Mouse (Mus musculus) liver, embryonic 14.5 days (tissue): ENCODE measurements around the gene Wdr5. TPM values are rescaled to one million over a fixed set of nuclear protein-coding genes. Genes with fewer than 3 reads are reported as not detected.

Source experiments
- ATAC-seq: fragments of 200-750 bp; cut with Nextera tagmentation; 2 replicates; pipeline ENCODE4 v1.8.0; 2017; ENCODE audit warnings: moderate number of reproducible peaks, mild to moderate bottlenecking, moderate library complexity; ENCODE audit not compliant: insufficient read depth
- DNase-seq, 3 experiments: peaks; one replicate each; pipeline ENCODE4 v3.0.0-alpha.2; 2012 to 2013; ENCODE audit warnings: low read depth in 3 of 3, low spot score in 3 of 3
- H3K27ac ChIP-seq: fragments of 300-500 bp; sonication (generic); 2 replicates; pipeline ENCODE4 v1.5.1; 2014; ENCODE audit warnings: moderate library complexity, mild to moderate bottlenecking, control low read depth, inconsistent platforms
- H3K27me3 ChIP-seq: fragments of 300-500 bp; sonication (generic); 2 replicates; pipeline ENCODE4 v1.6.1; 2014; ENCODE audit warnings: mild to moderate bottlenecking, low read length, moderate library complexity; ENCODE audit not compliant: control insufficient read depth, insufficient read depth
- H3K36me3 ChIP-seq: fragments of 300-500 bp; sonication (generic); replicated peaks from 2 replicates; pipeline ENCODE4 v1.6.1; 2014; ENCODE audit warnings: low read depth; ENCODE audit not compliant: control insufficient read depth, insufficient read depth
- H3K4me1 ChIP-seq, 2 experiments: fragments of 200-500 bp in 1 of 2; fragments of 300-500 bp in 1 of 2; sonication (generic) in 1 of 2; replicated peaks; 2 replicates each; pipeline ENCODE4 v1.6.1; 2012 to 2014; ENCODE audit warnings: antibody characterized with exemption in 1 of 2, inconsistent platforms in 1 of 2, low read length in 1 of 2; ENCODE audit not compliant: control insufficient read depth in 2 of 2, insufficient read depth in 2 of 2
- H3K4me2 ChIP-seq: fragments of 300-500 bp; sonication (generic); 2 replicates; pipeline ENCODE4 v1.6.1; 2014; ENCODE audit warnings: low read depth, mild to moderate bottlenecking, control low read depth, moderate library complexity
- H3K4me3 ChIP-seq, 2 experiments: fragments of 200-500 bp in 1 of 2; fragments of 300-500 bp in 1 of 2; sonication (generic) in 1 of 2; 2 replicates each; pipeline ENCODE4 v1.5.1; 2012 to 2014; ENCODE audit warnings: low read depth in 2 of 2, low read length in 2 of 2, mild to moderate bottlenecking in 2 of 2, control low read depth in 1 of 2, inconsistent platforms in 1 of 2, moderate library complexity in 1 of 2; ENCODE audit not compliant: insufficient read depth in 1 of 2
- H3K9ac ChIP-seq: fragments of 300-500 bp; sonication (generic); replicated peaks from 2 replicates; pipeline ENCODE4 v1.6.1; 2014; ENCODE audit warnings: mild to moderate bottlenecking, control low read depth, moderate library complexity
- H3K9me3 ChIP-seq: fragments of 300-500 bp; sonication (generic); 2 replicates; pipeline ENCODE4 v1.6.1; 2016; ENCODE audit warnings: low read length, mixed read lengths; ENCODE audit not compliant: control insufficient read depth
- CTCF ChIP-seq: IDR thresholded peaks from 2 replicates; pipeline ENCODE4 v1.5.1; 2016; ENCODE audit warnings: antibody characterized with exemption, low read depth, control low read depth
- EP300 ChIP-seq: IDR thresholded peaks from 2 replicates; pipeline ENCODE4 v1.6.1; 2016; ENCODE audit warnings: antibody characterized with exemption, low read depth
- WGBS: fragments of 180-500 bp; shearing (Covaris S2); extraction: QIAGEN DNeasy Blood & Tissue Kit; methylation state at CpG from one replicate; pipeline ENCODE4 v1.1.7; 2014; ENCODE audit not compliant: insufficient replicate concordance; 5-methylcytosine and 5-hydroxymethylcytosine counted together
- polyA plus RNA-seq, 2 experiments: library from polyadenylated mRNA; depleted of rRNA in 1 of 2; stranded (reverse) in 1 of 2; unstranded in 1 of 2; fragments of >200 nt; fragmentation: Nextera tagmentation in 1 of 2; extraction: Ambion mirVana in 1 of 2; gene quantifications; 2 replicates each; pipeline versions ENCODE4 v1.2.1 to v1.2.3; 2012 to 2014

Wdr5 gene
- polyA plus RNA-seq, 2 experiments = 23.6 to 24.4 TPM

DNA sequence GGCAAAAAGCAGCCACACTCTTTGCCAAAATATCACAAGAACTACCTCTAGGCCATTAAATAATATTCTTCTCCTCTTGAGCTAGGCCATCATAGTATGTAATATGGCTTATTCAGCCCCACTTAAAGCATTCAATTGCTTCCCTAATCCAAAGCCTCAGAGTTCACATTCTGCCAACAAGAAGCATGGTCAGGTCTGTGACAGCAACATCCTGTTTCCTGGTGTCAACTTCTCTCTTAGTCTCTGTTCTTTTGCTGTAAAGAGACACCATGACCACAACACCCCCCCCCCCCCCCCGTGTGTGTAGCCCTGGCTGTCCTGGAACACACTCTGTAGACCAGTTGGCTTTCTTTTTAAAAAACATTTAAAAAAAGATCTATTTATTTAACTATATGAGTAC lies 32.4 kb downstream of the Wdr5 start:
- H3K36me3 ChIP-seq = no peaks in the 10 kb centered on the region
- no peak for DNase-seq
- no peak overlapping the region for H3K9ac ChIP-seq
- H3K9me3 ChIP-seq = no peaks in the 10 kb centered on the region
- no peaks in the 10 kb centered on the region for H3K4me1 ChIP-seq
- H3K4me2 ChIP-seq = no peak overlapping the region
- TF ChIP-seq EP300 = no peak
- TF ChIP-seq CTCF = no peak
- no peak for ATAC-seq
- H3K27me3 ChIP-seq = no peaks in the 10 kb centered on the region
- H3K27ac ChIP-seq = no peak overlapping the region
- 23% methylated on average over 1 of the region's 1 CpGs for WGBS
- H3K4me3 ChIP-seq = no peak overlapping the region

- H3K9ac ChIP-seq = no peak overlapping the region
- no peak for TF ChIP-seq EP300
- no peak overlapping the region for H3K4me2 ChIP-seq
- WGBS = 69% methylated on average over 2 of the region's 2 CpGs
- H3K9me3 ChIP-seq = no peaks in the 10 kb centered on the region
- no peaks in the 10 kb centered on the region for H3K36me3 ChIP-seq
- no peaks in the 10 kb centered on the region for H3K27me3 ChIP-seq
- DNase-seq = no peak
- H3K4me3 ChIP-seq = no peak overlapping the region
- no peak overlapping the region for H3K27ac ChIP-seq
- no peaks in the 10 kb centered on the region for H3K4me1 ChIP-seq
- ATAC-seq = no peak
Observed at GRCm38 (mm10) chr2:27547986-27548385, 33.0 kb downstream of the Wdr5 start.

DNA sequence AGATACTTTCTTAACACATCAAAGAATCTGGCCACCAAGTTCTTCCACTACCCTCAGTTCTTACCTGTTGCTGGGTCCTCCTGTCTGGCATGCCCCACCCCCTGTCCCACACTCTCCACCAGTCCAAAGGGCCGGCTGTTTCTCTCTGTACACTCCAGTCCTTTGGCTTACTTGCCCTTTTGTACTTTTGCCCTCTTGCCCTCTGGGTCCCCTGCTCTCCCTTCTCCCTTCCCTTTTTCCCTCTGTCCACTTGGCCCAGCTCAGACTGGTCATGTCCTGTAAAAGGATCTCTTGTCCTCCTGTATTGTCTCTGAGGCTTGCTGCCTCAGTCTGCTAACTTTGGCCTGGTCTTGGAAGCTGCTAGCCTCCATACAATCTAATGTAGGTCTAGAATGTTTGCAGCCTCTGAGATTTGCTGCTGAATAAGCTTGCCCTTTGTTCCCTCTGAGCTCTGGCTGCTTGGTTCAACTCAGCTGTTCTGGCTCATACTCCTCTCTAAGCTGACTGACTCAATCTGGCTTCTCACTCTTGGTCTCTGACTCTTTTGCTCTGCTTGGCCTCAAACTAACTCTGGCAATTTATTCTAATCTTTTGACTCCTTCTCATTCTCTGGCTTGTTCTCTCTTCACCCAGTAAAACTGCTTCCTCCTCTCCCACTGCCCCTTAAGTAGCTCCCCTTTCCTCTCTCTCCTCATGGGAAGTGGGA lies 33.9 kb downstream of the Wdr5 start:
- no peak overlapping the region for H3K27ac ChIP-seq
- no peak for ATAC-seq

DNA sequence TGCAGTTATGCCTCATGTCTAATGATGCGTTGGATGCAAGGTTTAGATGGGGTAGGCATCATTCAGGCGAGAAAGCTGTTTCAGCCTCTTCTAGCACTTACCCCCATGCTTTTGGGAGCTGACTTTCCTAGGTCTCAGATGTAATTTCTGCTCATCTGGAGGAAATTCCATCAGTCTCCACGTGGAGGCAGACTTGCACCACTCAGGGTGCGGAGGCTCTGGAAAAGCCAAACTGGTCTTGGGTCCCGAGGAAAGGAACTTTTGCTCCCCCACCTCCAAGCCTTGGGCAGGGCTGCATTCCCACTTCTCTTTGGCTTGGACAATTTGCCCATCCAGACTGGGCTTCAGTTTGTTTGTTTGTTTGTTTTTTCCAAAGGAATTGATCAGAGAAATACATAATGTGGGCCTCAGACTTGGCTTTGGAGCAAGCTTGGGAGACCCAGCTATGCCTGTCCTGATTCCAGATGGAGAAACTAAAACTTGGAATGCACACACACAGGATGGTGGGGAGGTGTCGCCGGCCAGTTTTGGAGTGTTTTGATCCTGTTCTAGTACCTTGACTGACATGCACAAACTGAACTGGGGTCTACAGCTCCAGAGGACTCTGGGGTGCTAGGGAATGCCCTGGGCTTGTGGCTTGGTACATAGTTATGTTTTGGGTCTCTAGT lies 37.8 kb downstream of the Wdr5 start:
- Histone ChIP-seq H3K9ac (no peak overlapping the region), H3K4me3 (no peak overlapping the region), H3K4me1 (no peaks in the 10 kb centered on the region), H3K27ac (no peak overlapping the region), H3K9me3 (no peaks in the 10 kb centered on the region), H3K36me3 (no peaks in the 10 kb centered on the region), H3K4me2 (no peak overlapping the region), H3K27me3 (no peaks in the 10 kb centered on the region)
- ATAC-seq (no peak), DNase-seq (peak in 1 of 3 experiments; percentile 32)
- 20% methylated on average over 7 of the region's 7 CpGs for WGBS
- TF ChIP-seq CTCF (peak; percentile 86), EP300 (no peak)

More for the DNA sequence above, 33.9 kb downstream of the Wdr5 start:
- 62% methylated on average over 1 of the region's 1 CpGs for whole genome bisulfite sequencing
- Histone ChIP-seq H3K9me3 (no peaks in the 10 kb centered on the region), H3K4me3 (no peak overlapping the region), H3K4me2 (no peak overlapping the region), H3K36me3 (no peaks in the 10 kb centered on the region), H3K4me1 (no peaks in the 10 kb centered on the region), H3K27me3 (no peaks in the 10 kb centered on the region), H3K9ac (no peak overlapping the region)
- no peak for DNase-seq
- no peak for TF ChIP-seq CTCF

DNA sequence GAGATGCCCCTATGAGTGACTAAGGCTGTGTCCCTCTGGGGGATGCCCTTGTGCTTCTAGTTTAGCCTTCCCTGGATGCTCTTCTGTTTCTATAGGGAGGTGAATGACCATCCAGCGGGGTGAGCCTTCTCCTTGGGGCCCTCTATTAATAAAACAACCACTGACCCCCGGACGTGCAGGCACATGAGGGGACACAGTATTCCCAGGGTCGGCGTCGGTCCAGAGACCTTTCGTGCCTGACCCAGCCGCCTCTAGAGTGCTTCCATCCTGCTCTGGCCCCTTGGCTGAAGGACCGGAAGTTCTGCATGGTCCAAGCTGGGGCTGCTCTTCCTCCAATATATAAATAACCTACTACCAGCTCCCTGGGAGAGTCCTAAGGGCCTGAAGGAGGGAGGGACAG lies 39.4 kb downstream of the Wdr5 start:
- Histone ChIP-seq H3K9me3 (no peaks in the 10 kb centered on the region), H3K27me3 (no peaks in the 10 kb centered on the region), H3K36me3 (no peaks in the 10 kb centered on the region), H3K4me3 (no peak overlapping the region), H3K4me2 (no peak overlapping the region), H3K27ac (no peak overlapping the region), H3K9ac (no peak overlapping the region), H3K4me1 (no peaks in the 10 kb centered on the region)
- DNase-seq = no peak
- TF ChIP-seq EP300 (no peak), CTCF (no peak)
- peak; percentile 28; the same call in 1 of the 2 replicates for ATAC-seq
- 45% methylated on average over 9 of the region's 9 CpGs for WGBS
